Mouse (Mus musculus) myocyte (in vitro differentiated cells): ENCODE results near the gene Inpp4b.

Experiments used
- CEBPB ChIP-seq: IDR thresholded peaks from 2 replicates; pipeline ENCODE4 v1.6.1; 2011; ENCODE audit warnings: mild to moderate bottlenecking, moderate library complexity; ENCODE audit not compliant: poor library complexity, insufficient read depth, severe bottlenecking
- E2F4 ChIP-seq: IDR thresholded peaks from one replicate; pipeline ENCODE4 v1.6.1; 2011; ENCODE audit warnings: mild to moderate bottlenecking, control low read depth, moderate library complexity; ENCODE audit not compliant: insufficient read depth
- MAX ChIP-seq: IDR thresholded peaks from one replicate; pipeline ENCODE4 v1.6.1; 2011; ENCODE audit warnings: low read depth, mild to moderate bottlenecking, control low read depth
- MYOD1 ChIP-seq, 3 experiments: IDR thresholded peaks; one replicate each; pipeline ENCODE4 v1.6.1; 2011; ENCODE audit warnings: control low read depth in 2 of 3, low read depth in 2 of 3, mild to moderate bottlenecking in 2 of 3, moderate library complexity in 1 of 3; ENCODE audit not compliant: insufficient read length in 2 of 3, control insufficient read depth in 1 of 3
- MYOG ChIP-seq, 3 experiments: IDR thresholded peaks; one replicate each; pipeline ENCODE4 v1.6.1; 2011; ENCODE audit warnings: control low read depth in 2 of 3, low read depth in 2 of 3, mild to moderate bottlenecking in 2 of 3; ENCODE audit not compliant: insufficient read length in 2 of 3, control insufficient read depth in 1 of 3, insufficient read depth in 1 of 3
- POLR2A ChIP-seq: IDR thresholded peaks from one replicate; pipeline ENCODE4 v1.6.1; 2011; ENCODE audit warnings: low read depth, mild to moderate bottlenecking, control low read depth, moderate library complexity; ENCODE audit not compliant: insufficient read length
- POLR2AphosphoS2 ChIP-seq: IDR thresholded peaks from one replicate; pipeline ENCODE4 v1.6.1; 2011; ENCODE audit warnings: low read depth, control low read depth; ENCODE audit not compliant: insufficient read length
- TCF12 ChIP-seq: IDR thresholded peaks from one replicate; pipeline ENCODE4 v1.6.1; 2011; ENCODE audit warnings: mild to moderate bottlenecking, control low read depth; ENCODE audit not compliant: poor library complexity, insufficient read depth, severe bottlenecking
- TCF3 ChIP-seq: IDR thresholded peaks from one replicate; pipeline ENCODE4 v1.6.1; 2011; ENCODE audit warnings: low read depth, control low read depth; ENCODE audit not compliant: insufficient read length
- USF1 ChIP-seq: IDR thresholded peaks from one replicate; pipeline ENCODE4 v1.6.1; 2011; ENCODE audit warnings: low read depth, mild to moderate bottlenecking, control low read depth, moderate library complexity

GRCm38 (mm10) chr8:81766033-81766432 lies 423.7 kb downstream of the Inpp4b start:
- TF ChIP-seq POLR2A (no peak), MYOD1 (IDR thresholded peaks at IDR 0.05; ENCODE audit: control insufficient read depth in 1 of 3, insufficient read length in 2 of 3, low read depth in 2 of 3) (no peak), MYOG (IDR thresholded peaks at IDR 0.05; ENCODE audit: control insufficient read depth in 1 of 3, insufficient read depth in 1 of 3, insufficient read length in 2 of 3, low read depth in 2 of 3) (no peak), CEBPB (no peak), TCF3 (no peak), MAX (no peak), TCF12 (no peak), POLR2AphosphoS2 (no peak), E2F4 (no peak), USF1 (no peak)
